Mouse (Mus musculus) forebrain, embryonic 16.5 days (tissue): Measurements from ENCODE around the gene Slc16a11. TPM values are rescaled to one million over a fixed set of nuclear protein-coding genes. Genes with fewer than 3 reads are reported as not detected.

Experiments
- ATAC-seq: fragments of 200-750 bp; cut with Nextera tagmentation; 2 replicates; pipeline ENCODE4 v1.8.0; 2017; ENCODE audit warnings: mild to moderate bottlenecking, moderate library complexity
- H3K27ac ChIP-seq: fragments of 300-500 bp; sonication (generic); 2 replicates; pipeline ENCODE4 v1.5.1; 2014; ENCODE audit warnings: low read length, control low read depth
- H3K27me3 ChIP-seq: fragments of 300-500 bp; sonication (generic); replicated peaks from 2 replicates; pipeline ENCODE4 v1.6.1; 2014; ENCODE audit warnings: low read length; ENCODE audit not compliant: control insufficient read depth, insufficient read depth
- H3K36me3 ChIP-seq: fragments of 300-500 bp; sonication (generic); 2 replicates; pipeline ENCODE4 v1.6.1; 2014; ENCODE audit not compliant: control insufficient read depth, insufficient read depth
- H3K4me1 ChIP-seq: fragments of 300-500 bp; sonication (generic); replicated peaks from 2 replicates; pipeline ENCODE4 v1.6.1; 2014; ENCODE audit warnings: low read length; ENCODE audit not compliant: control insufficient read depth, insufficient read depth
- H3K4me2 ChIP-seq: fragments of 300-500 bp; sonication (generic); 2 replicates; pipeline ENCODE4 v1.6.1; 2014; ENCODE audit warnings: mild to moderate bottlenecking, low read length, control low read depth
- H3K4me3 ChIP-seq: fragments of 300-500 bp; sonication (generic); replicated peaks from 2 replicates; pipeline ENCODE4 v1.5.1; 2014; ENCODE audit warnings: mild to moderate bottlenecking, low read length, control low read depth
- H3K9ac ChIP-seq: fragments of 300-500 bp; sonication (generic); replicated peaks from 2 replicates; pipeline ENCODE4 v1.6.1; 2014; ENCODE audit warnings: low read depth, low read length, control low read depth
- H3K9me3 ChIP-seq: fragments of 300-500 bp; sonication (generic); 2 replicates; pipeline ENCODE4 v1.6.1; 2016; ENCODE audit warnings: low read length; ENCODE audit not compliant: control insufficient read depth
- WGBS: fragments of 180-500 bp; shearing (Covaris S2); extraction: QIAGEN DNeasy Blood & Tissue Kit; methylation state at CpG from one replicate; pipeline ENCODE4 v1.1.7; 2014; 5-methylcytosine and 5-hydroxymethylcytosine counted together
- polyA plus RNA-seq: library from polyadenylated mRNA; unstranded; fragments of >200 nt; fragmentation: Nextera tagmentation; extraction: Ambion mirVana; gene quantifications from 2 replicates; pipeline ENCODE4 v1.2.1, GENCODE M21; 2015

Slc16a11 gene
- polyA plus RNA-seq, 1 experiment from 2014 or later, result 4.8 TPM

- no peak for ATAC-seq
- H3K4me3 ChIP-seq, result no peak overlapping the region
- peaks cover 16% of the 10 kb centered on the region for H3K4me1 ChIP-seq
- no peak overlapping the region for H3K4me2 ChIP-seq
- H3K9me3 ChIP-seq, result no peaks in the 10 kb centered on the region
- H3K27me3 ChIP-seq, result peaks cover 42% of the 10 kb centered on the region
- no peaks in the 10 kb centered on the region for H3K36me3 ChIP-seq
- WGBS, result 67% methylated on average over 6 of the region's 6 CpGs
- H3K27ac ChIP-seq, result no peak overlapping the region
- no peak overlapping the region for H3K9ac ChIP-seq
Measured at GRCm38 (mm10) chr11:70211972-70212371, 580 bp upstream of the Slc16a11 start.

DNA sequence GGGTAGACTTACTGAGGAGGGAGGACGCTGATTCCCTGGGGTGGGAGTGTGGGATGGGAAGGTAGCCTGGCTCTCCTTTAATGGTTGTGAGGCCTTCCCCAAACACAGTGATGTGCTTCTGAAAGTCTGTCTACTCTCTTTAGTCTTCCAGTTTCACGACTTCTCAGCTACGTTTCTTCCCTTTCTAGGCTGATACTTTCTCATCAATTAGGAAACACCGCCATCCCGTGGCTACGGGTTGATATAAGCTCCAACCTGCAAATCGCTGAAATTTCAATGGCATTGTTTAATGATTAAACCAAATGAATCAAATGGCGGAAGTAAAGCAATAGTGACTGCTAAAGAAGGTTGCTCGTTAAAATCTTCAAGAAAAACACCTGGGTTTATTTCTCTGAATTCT lies 344 bp downstream of the Slc16a11 start:
- no peak overlapping the region for H3K4me2 ChIP-seq
- no peak overlapping the region for H3K27ac ChIP-seq
- peaks cover 16% of the 10 kb centered on the region for H3K4me1 ChIP-seq
- peak; percentile 35; the same call in 1 of the 2 replicates for ATAC-seq
- H3K27me3 ChIP-seq, result peaks cover 44% of the 10 kb centered on the region
- WGBS, result 10% methylated on average over 9 of the region's 9 CpGs
- H3K9ac ChIP-seq, result no peak overlapping the region
- no peaks in the 10 kb centered on the region for H3K9me3 ChIP-seq
- H3K4me3 ChIP-seq, result no peak overlapping the region
- peaks cover 4% of the 10 kb centered on the region; the same call in 1 of the 2 replicates for H3K36me3 ChIP-seq

DNA sequence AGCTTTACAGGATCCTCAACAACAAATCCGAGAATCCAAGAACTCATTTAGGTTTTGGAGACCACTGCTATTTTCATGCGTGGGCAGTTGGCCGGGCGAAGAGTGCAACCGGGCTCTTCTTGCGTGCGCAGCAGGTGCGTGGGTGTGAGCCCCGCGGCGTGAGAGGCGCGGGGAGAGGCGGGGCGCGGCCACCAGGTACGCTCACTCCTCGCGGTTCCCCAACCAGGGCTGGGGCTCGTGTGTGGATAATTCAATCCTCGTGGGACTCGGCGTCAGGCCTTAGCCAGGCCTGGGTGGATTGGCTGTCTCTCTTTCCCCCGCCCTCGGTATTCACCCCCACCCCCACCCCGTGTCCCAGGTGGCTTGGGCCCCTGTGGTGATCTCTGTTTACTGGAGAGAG lies 1.2 kb downstream of the Slc16a11 start:
- H3K36me3 ChIP-seq, result peaks cover 4% of the 10 kb centered on the region; the same call in 1 of the 2 replicates
- H3K9ac ChIP-seq, result peak overlapping the region; percentile 56; the same call in 1 of the 2 replicates
- 0 out of 2 replicates have a peak, but pooled peaks have one; percentile 31 for ATAC-seq
- no peak overlapping the region for H3K27ac ChIP-seq
- H3K27me3 ChIP-seq, result peaks cover 44% of the 10 kb centered on the region
- no peaks in the 10 kb centered on the region for H3K9me3 ChIP-seq
- H3K4me1 ChIP-seq, result peaks cover 21% of the 10 kb centered on the region
- H3K4me3 ChIP-seq, result peak overlapping the region; percentile 42
- H3K4me2 ChIP-seq, result peak overlapping the region; percentile 65
- WGBS, result 3% methylated on average over 26 of the region's 26 CpGs

GRCm38 (mm10) chr11:70214191-70214855 lies 1.8 kb downstream of the Slc16a11 start:
- no peaks in the 10 kb centered on the region for H3K9me3 ChIP-seq
- H3K36me3 ChIP-seq, result peaks cover 4% of the 10 kb centered on the region; the same call in 1 of the 2 replicates
- under 1% methylated on average over 46 of the region's 46 CpGs for WGBS
- H3K4me2 ChIP-seq, result peak overlapping the region; percentile 65
- H3K4me1 ChIP-seq, result peaks cover 27% of the 10 kb centered on the region
- H3K9ac ChIP-seq, result peak overlapping the region; percentile 56
- peak overlapping the region; percentile 42 for H3K4me3 ChIP-seq
- H3K27me3 ChIP-seq, result peaks cover 44% of the 10 kb centered on the region
- ATAC-seq, result 0 out of 2 replicates have a peak, but pooled peaks have one; percentile 19
- no peak overlapping the region for H3K27ac ChIP-seq

DNA sequence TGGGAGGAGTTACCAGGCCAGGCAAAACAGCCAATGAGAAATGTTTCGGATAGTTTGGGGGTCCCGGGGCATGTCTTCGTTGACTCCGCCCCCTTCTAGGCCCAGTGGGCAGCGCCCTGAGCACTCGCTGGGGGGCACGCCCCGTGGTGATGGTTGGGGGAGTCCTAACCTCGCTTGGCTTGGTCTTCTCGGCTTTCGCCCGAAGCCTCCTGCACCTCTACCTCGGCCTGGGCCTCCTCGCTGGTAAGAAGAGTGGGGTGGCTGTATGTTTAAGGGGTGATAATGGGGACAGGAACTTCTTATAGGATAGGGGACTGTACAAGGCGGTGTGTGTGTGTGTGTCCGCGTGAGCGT lies 2.3 kb downstream of the Slc16a11 start:
- Histone ChIP-seq H3K9ac (no peak overlapping the region), H3K4me2 (peak overlapping the region; percentile 65), H3K4me1 (peaks cover 31% of the 10 kb centered on the region), H3K27me3 (peaks cover 44% of the 10 kb centered on the region), H3K36me3 (peaks cover 4% of the 10 kb centered on the region; the same call in 1 of the 2 replicates), H3K9me3 (no peaks in the 10 kb centered on the region), H3K27ac (no peak overlapping the region), H3K4me3 (peak overlapping the region; percentile 42)
- no peak for ATAC-seq
- WGBS, result 5% methylated on average over 18 of the region's 18 CpGs

DNA sequence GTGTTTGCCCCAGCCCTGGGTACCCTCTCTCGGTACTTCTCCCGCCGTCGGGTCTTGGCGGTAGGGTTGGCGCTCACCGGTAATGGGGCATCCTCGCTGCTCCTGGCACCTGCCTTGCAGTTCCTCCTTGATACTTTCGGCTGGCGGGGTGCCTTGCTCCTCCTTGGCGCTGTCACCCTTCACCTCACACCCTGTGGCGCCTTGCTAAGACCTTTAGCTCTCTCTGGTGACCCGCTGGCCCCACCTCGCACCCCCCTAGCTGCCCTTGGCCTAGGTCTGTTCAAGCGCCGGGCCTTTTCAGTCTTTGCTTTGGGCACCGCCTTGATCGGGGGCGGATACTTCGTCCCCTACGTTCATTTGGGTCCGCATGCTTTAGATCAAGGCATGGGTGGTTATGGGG lies 2.7 kb downstream of the Slc16a11 start:
- Histone ChIP-seq H3K27me3 (peaks cover 44% of the 10 kb centered on the region), H3K4me3 (no peak overlapping the region)
- no peak for ATAC-seq

DNA sequence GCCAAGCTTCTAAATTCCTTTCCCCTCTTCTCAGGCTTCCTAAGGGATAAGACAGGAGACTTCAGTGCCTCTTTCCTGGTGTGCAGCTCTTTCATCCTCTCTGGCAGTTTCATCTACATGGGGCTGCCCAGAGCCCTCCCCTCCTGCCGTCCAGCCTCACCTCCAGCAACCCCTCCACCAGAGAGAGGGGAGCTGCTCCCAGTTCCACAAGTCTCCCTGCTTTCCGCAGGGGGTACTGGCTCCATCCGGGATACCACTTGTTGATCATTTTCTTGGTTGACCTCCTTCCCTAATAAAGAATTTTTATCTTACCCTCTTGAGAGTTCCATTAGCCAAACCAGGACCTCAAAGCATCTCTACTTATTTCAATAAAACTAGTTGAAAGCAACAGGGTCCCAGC lies 3.6 kb downstream of the Slc16a11 start:
- no peak for ATAC-seq
- Histone ChIP-seq H3K9ac (no peak overlapping the region), H3K36me3 (peaks cover 4% of the 10 kb centered on the region; the same call in 1 of the 2 replicates), H3K9me3 (no peaks in the 10 kb centered on the region), H3K4me3 (no peak overlapping the region), H3K27me3 (peaks cover 44% of the 10 kb centered on the region), H3K4me1 (peaks cover 35% of the 10 kb centered on the region), H3K4me2 (no peak overlapping the region), H3K27ac (no peak overlapping the region)
- 69% methylated on average over 3 of the region's 3 CpGs for WGBS

More for the DNA sequence above, 2.7 kb downstream of the Slc16a11 start:
- WGBS, result 14% methylated on average over 22 of the region's 22 CpGs
- Histone ChIP-seq H3K9me3 (no peaks in the 10 kb centered on the region), H3K4me2 (no peak overlapping the region), H3K9ac (no peak overlapping the region), H3K36me3 (peaks cover 4% of the 10 kb centered on the region; the same call in 1 of the 2 replicates), H3K4me1 (peaks cover 35% of the 10 kb centered on the region), H3K27ac (no peak overlapping the region)

GRCm38 (mm10) chr11:70218039-70218438 lies 5.5 kb downstream of the Slc16a11 start:
- Histone ChIP-seq H3K4me2 (no peak overlapping the region), H3K4me1 (peaks cover 44% of the 10 kb centered on the region), H3K9me3 (no peaks in the 10 kb centered on the region), H3K27ac (no peak overlapping the region), H3K4me3 (no peak overlapping the region), H3K36me3 (peaks cover 4% of the 10 kb centered on the region; the same call in 1 of the 2 replicates), H3K27me3 (peaks cover 36% of the 10 kb centered on the region), H3K9ac (no peak overlapping the region)
- ATAC-seq, result no peak
- WGBS, result 92% methylated on average over 4 of the region's 4 CpGs

GRCm38 (mm10) chr11:70218741-70219470 lies 6.4 kb downstream of the Slc16a11 start:
- 0 out of 2 replicates have a peak overlapping the region, but pooled peaks have one; percentile 68 for H3K4me3 ChIP-seq
- peak overlapping the region; percentile 84 for H3K4me2 ChIP-seq
- peaks cover 4% of the 10 kb centered on the region; the same call in 1 of the 2 replicates for H3K36me3 ChIP-seq
- no peak for ATAC-seq
- H3K9me3 ChIP-seq, result no peaks in the 10 kb centered on the region
- peaks cover 39% of the 10 kb centered on the region for H3K4me1 ChIP-seq
- no peak overlapping the region for H3K27ac ChIP-seq
- peaks cover 29% of the 10 kb centered on the region for H3K27me3 ChIP-seq
- WGBS, result 91% methylated on average over 15 of the region's 15 CpGs
- H3K9ac ChIP-seq, result no peak overlapping the region
